30 mouse cellular contexts compared by ENCODE assay signal in genomic region chr13:54205195-54205594, GRCm38 (mm10). TPM values are rescaled to one million over a fixed set of nuclear protein-coding genes. Genes with fewer than 3 reads are reported as not detected.
DNase-seq lines count a peak whose midpoint lies in the region; ATAC-seq and TF ChIP-seq lines count a peak whose summit lies in the region.
"Had no signal": no experiment of that assay in that cellular context is flagged by ENCODE, and none has a peak within 500 bp of the region (broad histone marks: within the 10 kb centered on the region; RNA-seq: fewer than 3 reads in every experiment).

No protein-coding gene starts in this region.

- peak overlapping the region; percentile 67 for H3K27ac ChIP-seq in MEL (ENCODE audit: control insufficient read depth, low read depth, low read length)
- H3K27ac ChIP-seq: embryonic facial prominence, embryonic 10.5 days; embryonic facial prominence, embryonic 13.5 days; forebrain, embryonic 12.5 days; gastrocnemius, adult 2 months; heart, embryonic 15.5 days; hindbrain, embryonic 14.5 days; hindbrain, postnatal 0 days had no signal

- no peaks in the 10 kb centered on the region for H3K27me3 ChIP-seq in MEL (ENCODE audit: control insufficient read depth in 1 of 2, insufficient read depth in 2 of 2, low read length in 2 of 2)
- H3K27me3 ChIP-seq: embryonic facial prominence, embryonic 13.5 days; heart, embryonic 12.5 days; heart, embryonic 15.5 days had no signal

- H3K79me2 ChIP-seq in MEL (ENCODE audit: control insufficient read depth, insufficient read depth, low read length, poor library complexity), result no peaks in the 10 kb centered on the region

- peaks cover 0 to 11% of the 10 kb centered on the region in 2 experiments; a peak in 2 of 4 replicates for H3K36me3 ChIP-seq in MEL (ENCODE audit: control insufficient read depth in 1 of 2, insufficient read depth in 2 of 2, low read length in 2 of 2)
- H3K36me3 ChIP-seq: embryonic facial prominence, embryonic 10.5 days; embryonic facial prominence, embryonic 13.5 days; forebrain, embryonic 12.5 days; heart, embryonic 12.5 days; heart, embryonic 15.5 days had no signal

- TF ChIP-seq RAD21 in MEL (IDR thresholded peaks at IDR 0.05; ENCODE audit: low read depth, low read length), result no peak

- TF ChIP-seq CTCF in MEL (IDR thresholded peaks at IDR 0.05 in 2 of 3, conservative IDR thresholded peaks at IDR 0.05 in 1 of 3; ENCODE audit: control insufficient read depth in 1 of 3, insufficient read depth in 1 of 3, low read depth in 2 of 3, low read length in 3 of 3, poor library complexity in 1 of 3, severe bottlenecking in 1 of 3), result no peak

- peak; percentile 52 to 72; a peak in 3 of 4 replicates for TF ChIP-seq EP300 in MEL (IDR thresholded peaks at IDR 0.05; ENCODE audit: low read depth in 1 of 2, low read length in 2 of 2)

- no peaks in the 10 kb centered on the region for H3K9me3 ChIP-seq in MEL (replicated peaks; ENCODE audit: insufficient read depth, low read length)
- H3K9me3 ChIP-seq: embryonic facial prominence, embryonic 10.5 days; embryonic facial prominence, embryonic 13.5 days; forebrain, embryonic 12.5 days; heart, embryonic 12.5 days; heart, embryonic 15.5 days had no signal

- DNase-seq in MEL (ENCODE audit: low read depth, low spot score), result peak; percentile 82
- DNase-seq in layer of hippocampus, postnatal 10 days (ENCODE audit: low spot score in 2 of 2), result no peak
- no peak for DNase-seq in kidney, postnatal 14 days
- no peak for DNase-seq in B cell, adult 2 months
- DNase-seq: adrenal gland, adult 2 months; adrenal gland, postnatal 14 days; cerebellum, adult 11 months; cerebellum, adult 2 months; cerebellum, adult 9-11 months; cerebellum, postnatal 25 days; embryo, embryonic 11 days; gastrocnemius, adult 2 months; gastrocnemius, postnatal 14 days; heart, adult 18-20 months; heart, postnatal 10 days; heart, postnatal 4 days had no signal

- peak; percentile 45 for ATAC-seq in granulocyte monocyte progenitor cell, adult 5-6 weeks (replicated peaks; ENCODE audit: poor library complexity, severe bottlenecking)
- peak; percentile 30 for ATAC-seq in megakaryocyte progenitor cell, adult 5-6 weeks (replicated peaks; ENCODE audit: poor library complexity)
- ATAC-seq: forebrain, embryonic 16.5 days; hindbrain, postnatal 0 days; inflammation-experienced regulatory T-cells, adult 6 months; intestine, embryonic 16.5 days had no signal

- H3K4me3 ChIP-seq in MEL (ENCODE audit: control insufficient read depth in 1 of 2, insufficient read depth in 1 of 2, low read depth in 2 of 2, low read length in 2 of 2), result peak overlapping the region in 1 of 2 experiments; percentile 10; a peak in 1 of 4 replicates
- H3K4me3 ChIP-seq: embryonic facial prominence, embryonic 10.5 days; embryonic facial prominence, embryonic 13.5 days; erythroblast, embryonic 14.5 days; forebrain, embryonic 12.5 days; gastrocnemius, adult 2 months; heart, embryonic 12.5 days; heart, embryonic 15.5 days had no signal

- TF ChIP-seq POLR2A in MEL (IDR thresholded peaks at IDR 0.05; ENCODE audit: control insufficient read depth in 1 of 2, insufficient read depth in 1 of 2, low read depth in 1 of 2, low read length in 2 of 2, poor library complexity in 1 of 2), result no peak

- H3K9ac ChIP-seq in MEL (ENCODE audit: control insufficient read depth, low read depth, low read length, poor library complexity, severe bottlenecking), result peak overlapping the region; percentile 37
- H3K9ac ChIP-seq: embryonic facial prominence, embryonic 13.5 days; forebrain, embryonic 12.5 days; heart, embryonic 12.5 days; heart, embryonic 15.5 days; hindbrain, embryonic 14.5 days had no signal

- peaks cover 5 to 24% of the 10 kb centered on the region in 2 experiments for H3K4me1 ChIP-seq in MEL (ENCODE audit: control insufficient read depth in 1 of 2, insufficient read depth in 2 of 2, low read length in 2 of 2)
- H3K4me1 ChIP-seq: embryonic facial prominence, embryonic 13.5 days; heart, embryonic 12.5 days had no signal

TF ChIP-seq in MEL, 35 proteins besides CTCF, POLR2A, EP300 and RAD21:
- TF ChIP-seq UBTF (IDR thresholded peaks at IDR 0.05; ENCODE audit: borderline replicate concordance, insufficient read depth, low read depth, low read length) (no peak), KAT2A (conservative IDR thresholded peaks at IDR 0.05; ENCODE audit: low read depth, low read length) (no peak), GABPA (IDR thresholded peaks at IDR 0.05; ENCODE audit: low read depth, low read length) (no peak), TAL1 (IDR thresholded peaks at IDR 0.05; ENCODE audit: low read length) (no peak), RCOR1 (IDR thresholded peaks at IDR 0.05; ENCODE audit: low read depth, low read length) (0 out of 2 replicates have a peak, but pooled peaks have one; percentile 34), CHD1 (IDR thresholded peaks at IDR 0.05; ENCODE audit: low read depth, low read length) (no peak), ELF1 (IDR thresholded peaks at IDR 0.05; ENCODE audit: low read depth, low read length) (peak; percentile 67), MAX (IDR thresholded peaks at IDR 0.05; ENCODE audit: low read length) (no peak), ETS1 (IDR thresholded peaks at IDR 0.05; ENCODE audit: low read depth, low read length) (peak; percentile 57), MYC (IDR thresholded peaks at IDR 0.05; ENCODE audit: low read depth, low read length) (no peak), TBP (IDR thresholded peaks at IDR 0.05; ENCODE audit: low read depth, low read length) (no peak), NELFE (IDR thresholded peaks at IDR 0.05; ENCODE audit: low read depth, low read length) (no peak), CHD2 (IDR thresholded peaks at IDR 0.05; ENCODE audit: low read length) (no peak), MAFK (IDR thresholded peaks at IDR 0.05; ENCODE audit: borderline replicate concordance, low read depth, low read length) (no peak), ZC3H11A (IDR thresholded peaks at IDR 0.05; ENCODE audit: low read depth, low read length) (no peak), JUND (IDR thresholded peaks at IDR 0.05; ENCODE audit: low read depth, low read length) (no peak), HCFC1 (IDR thresholded peaks at IDR 0.05; ENCODE audit: low read depth, low read length) (no peak), MYB (IDR thresholded peaks at IDR 0.05; ENCODE audit: low read depth, low read length) (no peak), SIN3A (IDR thresholded peaks at IDR 0.05; ENCODE audit: low read length) (peak; percentile 20; the same call in 1 of the 2 replicates), E2F4 (IDR thresholded peaks at IDR 0.05; ENCODE audit: borderline replicate concordance, low read depth, low read length) (no peak), ZNF384 (IDR thresholded peaks at IDR 0.05; ENCODE audit: low read depth, low read length) (no peak), GATA1 (IDR thresholded peaks at IDR 0.05; ENCODE audit: low read depth, low read length) (peak; percentile 63), SMC3 (IDR thresholded peaks at IDR 0.05; ENCODE audit: low read depth, low read length) (no peak), ZMIZ1 (IDR thresholded peaks at IDR 0.05; ENCODE audit: low read depth, low read length) (no peak), MXI1 (IDR thresholded peaks at IDR 0.05; ENCODE audit: low read depth, low read length) (0 out of 2 replicates have a peak, but pooled peaks have one; percentile 16), MAZ (IDR thresholded peaks at IDR 0.05; ENCODE audit: low read depth, low read length) (no peak), NRF1 (IDR thresholded peaks at IDR 0.05; ENCODE audit: insufficient read depth, low read depth, low read length, poor library complexity, severe bottlenecking) (no peak)

RNA-seq across cellular contexts. Expression of gene Hrh2, which starts 13.3 kb away (rescaled TPM):
- not detected in 2 replicates for total RNA-seq in MEL (2012; rRNA removed)
- polyA plus RNA-seq in MEL (2012; ENCODE audit: insufficient read depth in 1 of 2, insufficient read length in 2 of 2, low read depth in 1 of 2, low replicate concordance in 2 of 2, missing spikeins in 1 of 2), result under 1 TPM in 1 of 2 experiments, not detected in 1; 0.07 TPM
- 6.0 and 6.8 TPM in 2 replicates for total RNA-seq in granulocyte monocyte progenitor cell, adult 5-6 weeks (2014; fragmentation: Nextera tagmentation)
- 2.2 and 4.4 TPM in 2 replicates for total RNA-seq in granulocyte monocyte progenitor cell, adult 5-6 weeks (2017)
- 6.7 and 7.8 TPM in 2 replicates for total RNA-seq in megakaryocyte progenitor cell, adult 5-6 weeks (2015)
- total RNA-seq in megakaryocyte progenitor cell, adult 5-6 weeks (2017), result 2.8 and 4.1 TPM in 2 replicates
- total RNA-seq in layer of hippocampus, postnatal 10 days (2021), result 1 to 10 TPM; 4.4 to 4.7 TPM
- total RNA-seq: gastrocnemius, postnatal 14 days had no signal
- polyA plus RNA-seq: embryonic facial prominence, embryonic 10.5 days; embryonic facial prominence, embryonic 13.5 days; erythroblast, embryonic 14.5 days; forebrain, embryonic 12.5 days; heart, embryonic 12.5 days; hindbrain, embryonic 11.5 days had no signal
